Mouse (Mus musculus): ENCODE results near the gene Txndc15.
"Not testable (repeated sequence)": the region's sequence is repeated elsewhere in the genome, so short reads cannot be mapped to it uniquely, and the experiment has no call there.

Txndc15 gene

DNA sequence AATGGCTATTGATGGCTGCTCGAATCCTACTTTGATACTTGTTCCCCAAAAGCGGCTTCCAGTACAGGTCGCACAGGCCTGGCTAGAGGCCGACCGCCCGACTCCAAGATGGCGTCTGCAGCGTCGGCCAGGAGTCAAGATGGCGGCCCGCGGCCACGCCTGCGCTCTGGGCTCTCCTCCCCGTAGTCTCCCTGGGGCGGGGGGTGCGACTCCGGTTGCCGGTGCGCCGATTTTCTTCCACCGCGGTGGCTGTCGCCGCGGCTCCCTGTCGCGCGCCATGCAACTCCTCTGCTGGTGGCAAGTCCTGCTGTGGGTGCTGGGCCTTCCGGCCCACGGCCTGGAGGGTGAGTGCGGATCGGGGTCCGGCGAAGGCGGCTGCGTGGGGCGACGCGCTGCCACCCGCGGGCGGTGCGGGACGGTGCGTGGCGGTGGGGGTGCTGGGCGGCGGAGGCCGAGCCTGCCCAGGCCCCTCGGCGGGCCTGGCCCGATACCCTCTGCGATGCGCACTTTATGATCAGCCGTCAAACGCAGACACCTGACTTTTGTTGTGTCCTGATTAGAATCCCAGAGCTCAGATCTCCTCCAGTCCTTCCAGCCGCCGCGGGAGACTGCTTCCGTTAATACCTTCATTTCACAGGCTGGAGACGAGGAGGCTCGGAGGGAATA, at the start of gene Txndc15:
TSS of gene Txndc15 (plus strand) at position 150 of the 666 bp plus-strand sequence.
- peak; percentile 77 for DNase-seq (ENCODE audit: low spot score)

DNA sequence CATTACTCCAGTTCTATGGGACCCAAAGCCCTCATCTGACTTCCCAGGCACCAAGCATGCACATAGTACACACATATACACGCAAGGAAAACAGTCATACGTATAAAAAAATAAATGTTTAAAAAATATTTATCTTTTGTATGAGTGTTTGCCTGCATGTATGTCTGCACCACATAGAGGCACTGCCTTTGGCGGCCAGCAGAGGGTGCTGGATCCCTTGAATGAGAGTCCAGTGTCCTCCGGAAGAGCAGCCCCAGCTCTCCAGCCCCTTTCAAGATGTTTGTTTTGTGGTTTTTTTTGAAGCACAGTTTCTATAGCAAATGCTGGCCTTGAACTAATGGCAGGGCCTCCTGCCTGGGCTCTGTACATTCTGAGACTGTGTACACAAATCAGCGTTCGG, 45.9 kb upstream of the Txndc15 start:
- peak; percentile 31 for DNase-seq (ENCODE audit: low spot score)

DNA sequence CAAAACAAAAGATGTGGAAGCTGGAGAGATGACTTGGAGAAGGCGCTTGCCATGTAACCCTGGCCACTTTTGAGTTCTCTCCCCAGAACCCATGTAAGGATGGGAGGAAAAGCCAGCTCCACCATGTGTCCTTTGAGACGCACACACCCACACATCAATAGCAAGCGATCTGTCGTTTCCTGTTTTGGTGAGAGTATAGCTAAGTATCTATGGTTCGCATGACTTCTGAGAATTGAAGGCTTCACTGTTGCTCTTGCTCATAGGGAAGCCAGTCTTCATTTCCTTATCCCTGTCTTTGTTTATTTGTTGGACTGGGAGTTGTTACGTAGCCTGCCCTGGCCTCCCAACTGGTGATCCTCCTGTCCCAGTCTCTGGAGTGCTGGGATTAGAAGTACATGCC, 41.7 kb upstream of the Txndc15 start:
- no peak for DNase-seq (ENCODE audit: low spot score)

DNA sequence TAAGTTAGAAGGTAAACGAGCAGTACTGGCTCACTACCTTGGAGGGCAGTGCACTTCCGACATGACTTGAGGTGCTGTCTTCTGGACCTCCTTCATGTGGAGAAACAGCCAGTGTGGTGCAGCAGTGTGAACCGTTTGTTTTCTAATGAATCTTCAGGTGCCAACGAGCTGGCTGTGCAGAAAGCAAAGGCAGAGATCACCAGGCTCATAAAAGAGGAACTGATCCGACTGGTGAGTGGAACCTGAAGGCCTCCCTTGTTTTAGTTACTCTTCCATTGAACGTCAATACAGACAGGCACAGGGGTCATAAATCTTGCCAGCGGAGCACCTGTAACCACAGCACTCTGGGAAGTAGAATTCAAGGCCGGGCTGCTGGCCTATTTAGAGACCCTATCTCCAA, 37.1 kb upstream of the Txndc15 start:
- no peak for DNase-seq (ENCODE audit: low spot score)

DNA sequence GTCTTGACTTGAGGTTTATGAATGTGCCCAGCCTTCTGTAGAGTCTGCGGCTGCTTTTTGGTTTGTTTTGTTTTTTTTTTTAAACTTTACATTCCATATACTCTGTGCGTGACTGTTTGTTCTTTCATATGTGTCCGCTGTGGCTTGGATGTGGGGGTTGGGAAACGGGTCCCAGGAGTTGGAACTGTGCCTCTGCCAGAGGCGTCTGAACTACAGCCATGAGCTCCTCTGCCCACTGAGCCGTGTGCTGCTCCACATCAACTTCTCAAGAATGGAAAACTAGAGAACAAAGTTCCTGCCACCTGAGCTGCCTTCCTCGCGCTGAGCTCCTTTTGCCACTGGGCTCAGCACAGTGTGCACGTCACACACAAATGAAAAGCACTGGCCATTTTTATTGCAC, 32.2 kb upstream of the Txndc15 start:
- DNase-seq (ENCODE audit: low spot score) = no peak

DNA sequence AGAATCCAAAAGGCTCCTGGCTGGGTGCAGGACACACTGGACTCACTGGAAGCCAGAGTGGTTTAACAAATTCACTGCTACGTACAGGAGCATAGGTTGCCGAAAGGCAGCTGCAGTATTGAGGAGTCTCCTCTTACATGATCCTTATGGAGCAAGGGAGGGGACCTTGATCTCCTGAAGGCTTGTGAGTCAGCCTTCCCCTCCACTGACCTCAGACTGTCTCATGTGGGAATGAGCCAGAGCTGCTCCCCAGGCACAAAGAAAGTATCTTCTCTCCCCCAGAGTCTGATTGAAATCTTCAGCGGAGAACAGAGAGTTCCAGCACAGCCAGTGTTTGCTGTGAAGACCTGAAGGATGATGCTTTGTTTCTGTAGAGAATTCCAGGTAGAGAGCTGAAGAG, 30.9 kb upstream of the Txndc15 start:
- DNase-seq (ENCODE audit: low spot score) = no peak

DNA sequence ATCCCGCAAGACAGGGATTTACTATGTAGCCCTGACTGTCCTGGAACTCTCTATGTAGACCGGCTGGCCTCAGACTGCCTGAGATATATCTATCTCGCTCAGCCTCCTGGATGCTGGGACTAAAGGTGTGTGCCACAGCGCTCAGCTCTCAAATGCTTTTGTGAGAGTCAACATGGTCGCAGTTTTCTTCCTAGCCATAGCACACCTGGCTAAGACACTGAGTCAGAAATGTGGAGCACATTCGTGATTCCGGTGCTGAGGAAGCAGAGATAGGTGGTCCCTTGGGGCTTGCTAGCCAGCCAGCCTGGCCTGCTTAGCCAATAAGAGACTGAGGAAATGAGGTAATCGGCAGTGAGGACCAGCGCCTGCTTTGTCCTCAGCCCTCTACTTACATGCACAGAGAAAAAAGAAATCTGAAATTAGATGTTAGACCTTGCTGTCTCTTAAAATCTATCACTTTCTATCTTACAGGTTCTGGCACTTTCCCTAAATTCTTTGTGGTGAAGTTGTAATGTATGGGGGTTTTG, 28.3 kb upstream of the Txndc15 start:
- DNase-seq (ENCODE audit: low spot score) = no peak

DNA sequence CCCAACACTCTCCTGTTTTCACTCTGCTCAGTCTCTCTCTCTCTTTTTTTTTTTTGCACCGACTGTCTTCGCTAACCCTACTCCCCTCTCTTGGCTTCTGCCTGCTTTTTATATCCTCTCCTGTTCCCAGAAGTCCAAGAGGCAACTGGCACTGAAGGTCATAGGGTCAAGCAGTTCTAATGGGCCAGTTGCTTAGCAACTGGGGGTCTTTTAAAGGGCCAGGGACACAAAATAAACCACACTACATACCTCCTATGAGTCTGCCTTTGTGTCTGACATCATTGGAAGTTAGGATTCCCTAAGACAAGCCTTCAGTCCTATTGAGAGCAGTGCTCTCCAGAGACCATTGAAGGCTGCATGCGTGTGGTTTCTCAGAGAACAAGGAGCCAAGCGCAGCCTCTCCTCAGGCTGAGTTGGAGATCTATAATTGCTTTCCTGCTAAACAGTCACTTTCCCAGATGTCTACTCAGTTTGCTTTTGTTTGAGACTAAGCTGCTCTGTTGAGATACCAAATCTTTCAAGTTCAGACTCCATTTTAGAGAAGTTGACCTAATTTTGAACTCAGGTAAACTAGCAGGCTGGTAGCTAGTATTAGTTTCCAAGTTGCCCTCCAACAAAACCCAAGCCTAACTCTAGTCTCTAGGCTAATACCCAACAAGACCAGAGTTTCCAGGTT, 26.4 kb upstream of the Txndc15 start:
- DNase-seq (ENCODE audit: low spot score) = no peak

DNA sequence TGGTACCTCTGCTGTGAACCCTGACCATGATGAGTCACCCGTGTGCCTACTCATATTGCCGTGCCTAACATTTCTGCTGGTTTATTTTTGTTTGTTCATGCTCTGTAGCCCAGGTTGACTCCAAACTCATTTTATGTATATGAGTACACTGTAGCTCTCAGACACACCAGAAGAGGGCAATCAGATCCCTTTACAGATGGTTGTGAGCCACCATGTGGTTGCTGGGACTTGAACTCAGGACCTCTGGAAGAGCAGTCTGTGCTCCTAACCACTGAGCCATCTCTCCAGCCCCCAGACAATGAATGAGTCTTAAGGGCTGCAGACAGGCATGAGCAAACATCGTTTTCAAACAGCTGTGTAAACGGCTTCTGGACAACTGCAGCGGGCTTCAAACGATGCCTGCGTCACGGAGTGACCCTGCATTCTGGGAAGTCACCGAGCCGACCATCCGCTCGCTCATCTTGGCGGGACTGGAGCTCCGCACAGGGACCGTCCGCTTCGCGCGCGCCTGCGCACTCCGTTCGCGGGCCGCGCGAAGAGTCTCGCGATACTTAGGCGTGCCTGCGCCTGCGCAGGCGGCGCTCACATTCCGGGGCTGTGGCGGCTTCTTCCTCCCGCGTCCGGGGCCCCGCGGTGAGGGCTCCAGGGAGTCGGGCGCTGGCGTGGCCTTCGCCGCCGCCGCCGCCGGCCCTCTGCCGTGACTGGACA, 21.8 kb upstream of the Txndc15 start, which contains the start of gene B230219D22Rik:
TSS of gene B230219D22Rik (plus strand) at position 590 of the 708 bp plus-strand sequence.
- DNase-seq (ENCODE audit: low spot score) = peak; percentile 88

DNA sequence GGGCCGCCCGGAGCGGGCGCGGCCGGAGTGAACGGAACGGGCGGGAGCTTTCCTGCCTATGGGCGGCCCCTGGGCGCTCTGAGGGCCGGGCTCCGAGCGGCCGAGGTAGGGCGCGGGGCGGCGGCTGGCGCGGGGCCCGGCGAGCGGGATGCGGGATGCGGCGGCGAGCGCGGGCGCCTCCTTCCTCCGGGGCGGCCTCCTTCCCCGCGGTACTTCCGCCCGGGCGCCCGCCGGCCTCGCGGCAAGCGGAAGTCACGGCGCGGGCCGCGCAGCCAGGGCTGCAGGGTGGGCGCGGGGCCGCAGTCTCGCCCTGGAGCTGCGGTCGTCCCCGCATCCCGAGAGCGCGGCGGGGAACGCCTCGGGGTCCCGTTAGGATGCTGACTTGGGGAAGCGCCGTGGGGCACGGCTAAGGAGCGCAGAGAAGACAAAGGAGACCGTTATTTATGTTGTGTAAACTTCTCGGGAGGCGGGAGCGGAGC, 21.2 kb upstream of the Txndc15 start:
- DNase-seq (ENCODE audit: low spot score) = no peak

DNA sequence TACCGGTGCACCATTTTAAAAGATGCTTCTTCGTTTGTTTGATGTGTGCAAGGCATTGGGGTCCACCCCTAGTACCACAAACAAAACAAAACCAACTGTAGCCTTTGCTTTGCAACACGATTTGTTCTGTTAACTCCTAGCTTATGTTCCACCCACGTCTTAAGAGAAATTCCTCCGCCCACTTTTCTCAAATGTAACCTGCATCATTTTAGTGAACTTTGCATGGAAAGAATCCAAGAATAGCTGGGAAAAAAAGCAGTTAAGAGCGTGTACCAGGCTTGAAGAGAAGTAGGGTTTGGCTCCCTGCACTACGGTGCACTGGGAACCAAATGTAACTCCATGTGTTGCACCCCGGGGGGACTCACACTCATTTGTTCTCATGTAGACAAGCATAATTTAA, 20.3 kb upstream of the Txndc15 start:
- no peak for DNase-seq (ENCODE audit: low spot score)

DNA sequence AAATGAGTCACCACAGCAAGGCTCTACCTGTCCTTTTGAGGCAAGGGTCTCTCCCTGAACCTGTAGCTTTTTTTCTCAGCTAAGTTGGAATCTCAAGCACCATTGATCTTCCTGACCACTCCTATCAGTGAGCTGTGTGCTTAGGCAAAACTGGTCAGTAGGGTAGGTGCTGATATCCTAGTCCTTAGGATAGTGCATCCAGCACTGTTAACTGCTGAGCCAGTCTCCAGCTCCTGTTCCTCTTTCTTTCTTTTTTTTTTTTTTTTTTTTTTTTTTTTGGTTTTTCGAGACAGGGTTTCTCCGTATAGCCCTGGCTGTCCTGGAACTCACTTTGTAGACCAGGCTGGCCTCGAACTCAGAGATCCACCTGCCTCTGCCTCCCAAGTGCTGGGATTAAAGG, 18.5 kb upstream of the Txndc15 start:
- DNase-seq (ENCODE audit: low spot score) = not testable (repeated sequence)

DNA sequence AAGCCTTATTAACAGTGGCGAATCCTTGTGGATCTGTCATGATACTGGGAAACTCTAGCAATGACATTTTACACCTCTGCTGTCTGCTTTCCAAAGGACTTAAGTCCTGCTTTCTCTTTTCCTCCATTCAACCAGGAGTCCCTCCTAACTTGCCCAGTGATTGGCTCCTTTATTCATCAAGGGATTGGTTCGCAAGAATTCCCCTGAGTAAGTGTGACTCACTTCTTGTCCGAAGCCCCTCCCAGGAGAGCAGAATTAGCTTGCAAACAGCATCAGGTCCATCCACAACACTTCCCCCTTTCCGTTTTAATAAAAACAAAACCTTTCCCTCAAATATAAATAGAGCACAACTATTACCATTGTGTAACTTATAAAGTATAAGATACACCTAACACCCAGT, 10.1 kb upstream of the Txndc15 start:
- no peak for DNase-seq (ENCODE audit: low spot score)

DNA sequence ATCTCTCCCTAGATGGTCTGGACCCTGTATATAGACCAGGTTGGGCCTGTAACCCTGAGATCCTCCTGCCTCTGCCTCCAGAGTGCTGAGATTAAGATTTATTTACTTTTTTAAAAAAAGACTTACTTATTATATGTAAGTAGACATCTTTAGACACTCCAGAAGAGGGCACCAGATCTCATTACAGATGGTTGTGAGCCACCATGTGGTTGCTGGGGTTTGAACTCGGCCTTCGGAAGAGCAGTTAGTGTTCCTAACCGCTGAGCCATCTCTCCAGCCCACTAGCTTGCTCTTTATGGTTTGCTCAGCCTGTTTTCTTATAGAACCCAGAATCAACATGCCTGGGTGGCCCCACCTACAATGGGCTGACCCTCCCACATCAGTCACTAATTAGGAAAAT, 1.6 kb upstream of the Txndc15 start:
- DNase-seq (ENCODE audit: low spot score) = no peak

DNA sequence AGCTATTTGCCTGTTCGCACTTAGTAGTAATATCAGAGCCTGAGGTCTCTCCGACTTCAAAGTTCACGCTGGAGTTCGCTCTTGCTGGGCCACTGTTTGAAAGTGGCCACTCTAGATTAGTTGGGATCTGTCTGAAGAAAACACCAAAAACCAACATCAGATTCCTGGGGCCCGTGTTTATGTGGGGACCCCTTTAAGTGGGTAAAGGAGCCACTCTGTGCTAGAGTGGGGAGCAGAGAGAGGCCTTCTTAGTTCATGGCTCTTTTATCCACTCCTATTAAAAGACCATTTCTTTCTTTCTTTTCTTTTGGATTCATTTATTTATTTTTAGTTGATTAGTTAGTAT, 690 bp downstream of the Txndc15 start:
- no peak for DNase-seq (ENCODE audit: low spot score)

DNA sequence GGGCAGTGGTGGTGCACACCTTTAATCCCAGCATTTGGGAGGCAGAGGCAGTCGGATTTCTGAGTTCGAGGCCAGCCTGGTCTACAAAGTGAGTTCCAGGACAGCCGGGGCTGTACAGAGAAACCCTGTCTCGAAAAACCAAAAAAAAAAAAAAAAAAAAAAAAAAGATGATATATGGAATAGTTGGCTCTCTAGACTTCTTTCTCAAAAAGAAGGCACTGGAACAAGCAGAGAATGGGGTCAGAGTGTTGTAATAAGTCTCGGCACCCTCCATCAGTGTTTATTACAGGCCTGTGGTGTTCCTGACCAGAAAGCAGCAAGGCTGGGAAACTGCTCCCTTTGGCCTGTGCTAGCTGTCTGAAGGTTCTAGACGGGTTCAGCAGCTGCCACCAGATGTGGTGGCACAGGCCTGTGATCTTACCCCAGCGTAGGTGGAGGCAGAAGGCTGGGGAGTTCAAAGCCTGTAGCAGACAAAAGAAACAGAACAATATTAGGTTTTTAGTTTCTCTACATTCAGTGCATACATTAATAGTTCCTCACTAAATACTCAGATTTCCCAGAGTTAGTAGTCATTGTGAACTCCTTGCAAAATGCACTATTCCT, 1.6 kb downstream of the Txndc15 start:
- no peak for DNase-seq (ENCODE audit: low spot score)

DNA sequence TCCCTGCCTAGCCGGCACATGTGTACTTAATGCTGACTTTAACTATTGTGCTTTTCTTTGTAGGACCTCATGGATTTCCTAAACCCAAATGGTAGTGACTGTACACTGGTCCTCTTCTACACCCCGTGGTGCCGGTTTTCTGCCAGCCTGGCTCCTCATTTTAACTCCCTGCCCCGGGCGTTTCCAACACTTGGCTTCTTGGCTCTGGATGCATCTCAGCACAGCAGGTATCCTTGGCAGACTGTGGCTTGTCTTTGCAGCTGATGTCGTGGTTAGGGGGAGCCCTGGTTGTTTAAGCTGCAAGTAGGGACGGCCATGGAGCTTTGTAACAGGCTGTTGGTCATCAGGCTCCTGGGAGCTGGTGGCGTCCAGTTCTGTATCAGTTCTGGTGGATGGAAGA, 7.1 kb downstream of the Txndc15 start:
- no peak for DNase-seq (ENCODE audit: low spot score)

DNA sequence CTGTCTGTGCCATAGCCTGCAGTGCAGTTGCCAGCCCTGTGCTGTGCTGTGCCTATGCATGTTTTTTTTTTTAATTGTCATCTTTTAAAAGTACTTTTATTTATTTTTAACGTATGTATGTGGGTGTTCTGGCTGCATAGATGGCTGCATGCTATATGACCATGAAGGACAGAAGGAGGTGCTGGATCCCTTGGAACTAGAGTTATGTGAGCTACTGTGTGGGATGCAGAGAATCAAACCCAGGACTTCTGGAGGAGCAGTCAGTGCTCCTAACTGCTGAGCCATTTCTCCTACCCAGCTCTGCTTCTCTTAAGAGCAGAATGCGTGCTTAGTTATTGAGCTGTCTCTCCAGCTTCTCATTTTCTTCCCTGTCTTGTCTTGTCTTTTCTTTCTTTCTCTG, 7.5 kb downstream of the Txndc15 start:
- no peak for DNase-seq (ENCODE audit: low spot score)

DNA sequence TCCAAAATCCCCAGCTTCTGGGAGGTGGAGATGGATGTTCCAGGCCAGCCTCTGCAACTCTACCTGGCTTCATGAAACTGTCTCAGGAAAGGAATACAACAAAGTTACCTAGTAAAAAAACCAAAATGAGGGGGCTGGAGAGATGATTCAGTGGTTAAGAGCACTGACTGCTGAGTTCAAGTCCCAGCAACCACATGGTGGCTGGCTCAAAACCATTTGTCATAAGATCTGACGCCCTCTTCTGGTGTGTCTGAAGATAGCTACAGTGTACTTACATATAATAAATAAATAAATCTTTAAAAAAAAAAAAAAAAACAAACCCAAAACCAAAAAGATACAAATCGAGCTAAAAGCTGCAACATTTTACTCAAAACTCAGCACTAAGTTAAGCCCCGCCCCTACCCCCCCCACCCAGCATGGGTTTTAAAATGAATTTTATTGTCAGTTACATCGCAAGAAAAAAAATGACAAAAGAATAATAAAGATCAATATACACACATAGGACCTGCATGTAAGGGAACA, 12.2 kb downstream of the Txndc15 start:
- DNase-seq (ENCODE audit: low spot score) = peak; percentile 15

DNA sequence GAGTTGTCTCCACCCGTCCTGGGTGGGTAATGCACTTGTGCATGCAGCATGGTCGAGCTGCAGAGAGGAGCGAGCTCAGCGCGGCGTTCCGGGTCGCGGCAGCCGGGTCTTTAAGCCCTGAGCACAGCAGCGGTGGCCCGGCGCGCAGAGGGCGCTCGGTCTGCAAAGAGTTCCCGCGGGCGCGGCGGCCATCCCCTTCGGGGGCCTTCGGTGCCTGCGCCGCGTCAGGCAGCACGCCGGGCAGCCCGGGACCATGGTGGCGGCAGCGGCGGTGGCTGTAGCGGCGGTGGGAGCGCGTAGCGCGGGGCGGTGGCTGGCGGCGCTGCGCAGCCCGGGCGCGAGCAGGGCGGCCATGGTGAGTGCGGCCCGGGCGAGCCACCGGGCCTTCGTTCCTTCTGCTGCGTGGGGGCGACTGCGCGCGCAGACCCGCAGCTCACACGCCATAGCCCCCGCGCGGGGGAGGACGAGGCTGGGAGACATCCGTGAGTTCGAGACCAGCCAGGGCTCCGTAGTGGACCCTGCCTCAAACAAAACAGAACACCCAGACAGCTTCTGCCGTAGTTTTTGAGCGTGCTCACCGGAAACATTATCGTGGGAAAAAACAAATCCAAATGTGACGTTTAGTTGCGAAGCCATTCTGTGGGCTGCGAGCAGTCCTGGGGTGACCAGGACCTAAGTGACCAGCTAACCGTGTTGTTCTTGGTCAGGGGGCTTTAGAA, 12.8 kb downstream of the Txndc15 start, which contains the start of gene Pcbd2:
TSS of gene Pcbd2 (plus strand) at position 249 of the 719 bp plus-strand sequence.
- DNase-seq (ENCODE audit: low spot score) = peak; percentile 77

DNA sequence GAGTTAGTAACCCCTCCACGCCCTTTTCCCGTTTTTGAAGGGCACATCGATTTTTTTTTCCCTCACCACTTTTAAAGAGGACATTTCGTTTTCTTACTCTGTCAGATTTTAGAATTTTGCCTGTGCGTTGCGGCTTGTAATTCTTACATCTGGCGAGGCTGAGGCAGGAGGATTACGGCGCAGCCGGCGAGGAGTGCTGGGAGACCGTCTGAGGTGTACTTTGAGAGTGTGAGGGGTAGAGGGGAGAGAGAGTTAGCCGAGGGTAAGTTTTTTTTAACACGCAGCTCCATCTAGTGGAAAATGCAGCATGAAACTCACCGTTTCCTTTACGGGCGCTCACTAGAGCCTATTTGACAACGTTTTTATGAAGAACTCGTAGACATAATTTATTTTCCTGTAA, 13.4 kb downstream of the Txndc15 start:
- DNase-seq (ENCODE audit: low spot score) = peak; percentile 75

Measured in c-Kit-positive CD71-positive TER-119-positive erythroid progenitor cells, embryonic 14.5 days (primary cell).